Mouse (Mus musculus): Measurements from ENCODE around the gene Gm10160. TPM values are rescaled to one million over a fixed set of nuclear protein-coding genes. Genes with fewer than 3 reads are reported as not detected.
"Not testable (repeated sequence)": the region's sequence is repeated elsewhere in the genome, so short reads cannot be mapped to it uniquely, and the experiment has no call there.

Gene Gm10160
- total RNA-seq, 4 experiments from 2014 or later, result not detected

DNA sequence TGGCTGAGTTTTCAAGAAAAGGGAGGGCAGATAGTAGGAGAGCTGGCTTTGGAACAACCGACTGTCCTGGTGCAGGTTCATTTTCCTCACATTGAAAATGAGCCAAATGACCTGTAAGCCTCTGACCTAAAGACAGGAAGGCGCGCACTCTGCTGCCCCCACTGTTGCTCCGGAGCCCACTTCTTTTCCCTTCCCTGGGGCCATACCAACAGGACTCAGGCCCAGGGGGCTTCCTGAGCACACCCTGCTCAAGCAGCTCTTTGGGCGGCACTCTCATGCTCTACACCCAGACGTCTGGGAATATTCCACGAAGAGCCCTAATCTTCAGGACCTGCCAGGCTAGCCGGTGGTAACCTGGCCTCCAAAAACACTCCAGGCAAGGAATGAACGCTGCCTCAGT is 2.6 kb upstream of the Gm10160 start:
- no peak for DNase-seq (ENCODE audit: low spot score in 2 of 2)

DNA sequence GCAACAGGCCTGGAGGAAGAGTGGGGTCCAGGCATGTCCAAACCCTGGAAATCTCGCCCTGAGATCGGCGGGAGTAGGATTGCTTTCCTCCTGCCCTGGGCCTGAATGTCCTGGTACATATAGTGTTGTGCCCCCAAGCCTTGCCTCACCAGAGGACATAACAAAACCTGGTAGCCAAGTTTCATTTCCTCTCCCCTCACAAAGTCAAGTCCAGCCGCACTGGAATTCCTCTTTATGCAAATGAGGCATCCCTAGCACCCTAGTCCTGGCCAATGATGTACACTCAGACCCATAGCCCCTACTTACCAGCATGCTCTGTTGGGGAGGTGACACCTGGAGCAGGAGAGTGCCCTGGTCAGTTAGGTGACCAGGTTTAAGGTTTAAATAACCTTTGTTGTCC is 627 bp upstream of the Gm10160 start:
- no peak for DNase-seq (ENCODE audit: low spot score in 2 of 2)

GRCm38 (mm10) chr7:81854568-81855307 is 856 bp downstream of the Gm10160 start:
- no peak for DNase-seq (ENCODE audit: low spot score in 2 of 2)

DNA sequence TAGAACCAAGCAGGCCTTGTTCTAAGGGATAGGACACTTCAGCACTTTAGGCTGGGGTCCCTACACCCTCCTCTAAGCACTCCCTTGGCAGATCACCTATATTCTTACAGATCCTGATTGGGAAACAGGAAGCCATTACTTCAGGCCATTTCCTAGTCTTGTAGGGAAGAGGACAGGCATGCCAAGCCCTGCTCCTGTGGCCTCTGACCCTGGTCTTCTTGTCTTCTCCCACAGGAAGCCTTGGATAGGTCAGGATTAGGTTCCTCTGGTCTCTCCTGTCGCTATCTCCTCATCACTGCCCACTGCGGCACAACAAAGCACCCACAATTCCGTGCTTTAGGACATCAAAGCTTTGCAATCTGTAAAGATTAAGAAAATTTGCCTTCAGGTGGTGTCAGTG is 3.9 kb downstream of the Gm10160 start:
- DNase-seq (ENCODE audit: low spot score in 2 of 2), result no peak

DNA sequence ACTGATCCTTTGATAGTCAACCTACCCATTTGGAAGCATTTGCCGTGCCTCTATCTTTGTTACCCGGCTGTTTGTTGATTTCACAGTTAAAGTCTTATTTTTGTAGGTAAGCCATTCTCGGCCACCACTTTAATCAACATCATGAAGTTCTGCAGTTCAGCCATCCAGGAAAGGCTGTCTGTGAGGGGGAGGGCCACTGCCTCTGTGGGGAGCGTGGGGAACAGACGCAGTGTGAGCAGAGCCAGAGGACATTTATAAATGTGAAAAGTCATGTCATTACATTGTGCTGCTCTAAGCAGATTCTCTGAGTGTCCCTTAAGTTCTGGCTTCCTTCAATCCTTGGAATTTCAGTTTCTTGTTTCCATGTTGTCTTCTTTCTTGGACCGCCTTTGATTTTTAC is 5.4 kb downstream of the Gm10160 start:
- DNase-seq (ENCODE audit: low spot score in 2 of 2), result no peak

DNA sequence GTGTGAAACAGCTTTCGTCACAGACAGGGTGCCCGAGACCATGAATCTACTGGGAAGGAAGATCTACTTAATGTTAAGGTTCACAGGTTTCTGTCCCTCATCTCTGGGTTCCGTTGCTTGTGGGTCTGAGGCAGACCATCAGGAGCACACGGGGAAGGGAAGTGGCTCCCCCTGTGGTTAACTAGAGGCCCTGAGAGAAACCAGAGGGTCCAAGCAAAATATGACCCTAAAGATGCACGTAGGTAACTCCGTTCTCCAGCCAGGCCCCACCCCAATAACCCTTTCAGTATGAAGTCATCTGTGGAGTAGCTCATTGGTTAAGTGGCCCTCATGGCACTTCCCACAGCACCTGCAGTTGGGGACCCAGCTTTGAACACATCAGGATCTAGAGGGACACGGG is 6.0 kb downstream of the Gm10160 start:
- no peak for DNase-seq (ENCODE audit: low spot score in 2 of 2)

DNA sequence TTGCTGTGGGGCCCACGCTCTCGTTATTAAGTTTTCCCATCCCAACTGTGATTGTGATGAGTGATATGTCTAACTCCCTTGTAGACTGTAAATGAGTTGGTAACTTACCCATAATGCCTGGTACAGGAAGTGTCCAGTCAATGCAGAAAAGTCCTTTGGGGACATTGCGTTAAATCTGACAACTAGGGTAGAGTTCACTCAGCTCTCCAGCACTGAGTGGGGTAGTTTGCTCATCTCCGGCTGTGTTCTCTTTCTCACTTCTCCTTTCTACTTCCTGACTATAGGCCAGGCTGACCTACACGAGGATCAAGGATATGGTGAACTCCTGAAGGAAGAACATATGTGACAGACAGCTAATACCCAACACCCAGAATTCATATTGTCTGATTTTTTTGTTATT is 6.4 kb downstream of the Gm10160 start:
- no peak for DNase-seq (ENCODE audit: low spot score in 2 of 2)

GRCm38 (mm10) chr7:81847777-81848176 is 7.8 kb downstream of the Gm10160 start:
- no peak for DNase-seq (ENCODE audit: low spot score in 2 of 2)

GRCm38 (mm10) chr7:81847010-81847409 is 8.6 kb downstream of the Gm10160 start:
- no peak for DNase-seq (ENCODE audit: low spot score in 2 of 2)

- no peak for DNase-seq (ENCODE audit: low spot score in 2 of 2)
Measured at GRCm38 (mm10) chr7:81846008-81846407, 9.6 kb downstream of the Gm10160 start.

DNA sequence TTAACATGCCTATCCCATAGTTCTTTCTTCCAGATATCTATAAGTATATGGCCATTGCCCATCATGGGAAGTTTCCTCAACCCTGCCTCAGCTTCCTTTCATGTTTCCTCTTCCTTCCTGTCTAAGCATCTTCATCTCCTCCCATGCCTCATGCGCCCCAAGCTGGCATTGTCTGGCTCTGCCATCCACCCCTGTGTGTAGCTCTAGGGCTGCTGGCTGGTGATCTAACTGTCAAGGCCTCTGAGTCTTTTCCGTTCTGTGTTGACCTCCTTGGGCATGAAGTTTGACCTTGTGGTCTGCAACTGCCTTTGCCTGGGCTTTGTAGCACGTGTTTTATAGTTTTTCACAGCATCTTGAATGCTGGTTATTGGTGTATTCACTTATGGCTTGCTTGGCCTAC is 10.3 kb downstream of the Gm10160 start:
- no peak for DNase-seq (ENCODE audit: low spot score in 2 of 2)

GRCm38 (mm10) chr7:81844801-81845200 is 10.8 kb downstream of the Gm10160 start:
- DNase-seq (ENCODE audit: low spot score in 2 of 2), result no peak

DNA sequence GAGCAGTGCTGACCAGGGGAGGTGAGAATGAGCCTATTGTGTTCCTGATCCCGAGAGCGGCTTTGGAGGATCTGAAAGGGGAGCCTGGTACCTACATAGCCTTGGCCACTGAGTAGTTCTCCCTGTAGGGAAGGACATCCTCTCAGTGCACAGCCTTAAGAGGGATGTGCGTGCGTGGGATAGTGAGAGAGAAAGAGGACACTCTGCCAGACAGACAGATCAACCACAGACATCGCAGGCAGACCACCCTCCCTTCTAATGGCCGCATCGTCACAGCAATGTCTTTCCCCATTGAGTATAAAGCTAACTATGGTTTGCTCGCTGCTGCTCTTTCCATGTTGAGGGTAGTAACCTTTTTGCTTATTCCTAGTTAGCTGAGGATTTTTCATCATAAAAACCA is 11.7 kb downstream of the Gm10160 start:
- DNase-seq (ENCODE audit: low spot score in 2 of 2), result no peak

- no peak for DNase-seq (ENCODE audit: low spot score in 2 of 2)
Measured at GRCm38 (mm10) chr7:81842998-81843397, 12.6 kb downstream of the Gm10160 start.

GRCm38 (mm10) chr7:81842141-81842540 is 13.5 kb downstream of the Gm10160 start:
- no peak for DNase-seq (ENCODE audit: low spot score in 2 of 2)

- no peak for DNase-seq (ENCODE audit: low spot score in 2 of 2)
Measured at GRCm38 (mm10) chr7:81841439-81841838, 14.2 kb downstream of the Gm10160 start.

DNA sequence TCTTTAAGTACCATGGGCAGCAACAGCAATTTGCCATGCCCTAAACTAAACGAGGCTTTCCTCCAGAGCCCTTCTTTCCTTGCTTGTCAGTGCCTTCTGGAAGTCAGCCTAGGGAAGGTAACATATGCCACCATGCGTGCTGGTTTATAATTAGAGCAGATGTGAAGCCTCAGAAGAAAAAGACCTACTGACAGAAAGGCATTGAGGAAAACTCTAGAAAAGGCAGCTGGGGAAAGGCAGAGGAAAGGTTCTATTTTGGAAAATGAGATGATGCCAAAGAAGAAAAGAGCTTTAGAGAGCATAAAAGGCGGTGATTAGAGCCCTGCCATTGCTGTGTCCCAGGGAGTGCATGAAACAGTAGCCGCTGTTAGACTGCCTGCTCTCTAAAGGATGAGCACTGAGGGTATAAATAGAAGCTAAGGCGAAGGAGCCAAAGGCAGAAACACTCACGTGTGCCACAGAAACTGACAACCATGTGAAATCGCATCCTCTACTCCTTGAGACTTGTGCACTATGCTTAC is 14.9 kb downstream of the Gm10160 start:
- no peak for DNase-seq (ENCODE audit: low spot score in 2 of 2)

- no peak for DNase-seq (ENCODE audit: low spot score in 2 of 2)
Measured at GRCm38 (mm10) chr7:81839746-81840145, 15.8 kb downstream of the Gm10160 start.

GRCm38 (mm10) chr7:81837771-81838170 is 17.8 kb downstream of the Gm10160 start:
- DNase-seq (ENCODE audit: low spot score in 2 of 2), result not testable (repeated sequence)

DNA sequence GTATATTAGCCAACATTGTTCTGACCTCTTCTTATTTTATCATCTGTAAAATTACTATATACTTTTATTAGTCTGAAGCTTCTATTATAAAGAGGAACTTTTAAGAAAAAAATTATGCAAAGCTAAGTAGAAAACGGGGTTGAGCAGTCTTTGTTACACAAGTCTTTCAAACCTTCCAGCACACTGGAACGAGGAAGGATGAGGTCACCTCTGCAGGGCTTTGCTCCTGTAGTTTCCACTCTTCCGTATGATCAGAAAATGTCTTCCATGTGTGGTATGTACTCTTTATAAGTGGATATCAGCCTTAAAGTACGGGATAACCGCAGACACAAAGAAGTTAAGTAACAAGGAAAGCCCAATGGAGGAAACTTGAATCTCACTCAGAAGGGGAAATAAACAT is 20.2 kb downstream of the Gm10160 start:
- no peak for DNase-seq (ENCODE audit: low spot score in 2 of 2)

DNA sequence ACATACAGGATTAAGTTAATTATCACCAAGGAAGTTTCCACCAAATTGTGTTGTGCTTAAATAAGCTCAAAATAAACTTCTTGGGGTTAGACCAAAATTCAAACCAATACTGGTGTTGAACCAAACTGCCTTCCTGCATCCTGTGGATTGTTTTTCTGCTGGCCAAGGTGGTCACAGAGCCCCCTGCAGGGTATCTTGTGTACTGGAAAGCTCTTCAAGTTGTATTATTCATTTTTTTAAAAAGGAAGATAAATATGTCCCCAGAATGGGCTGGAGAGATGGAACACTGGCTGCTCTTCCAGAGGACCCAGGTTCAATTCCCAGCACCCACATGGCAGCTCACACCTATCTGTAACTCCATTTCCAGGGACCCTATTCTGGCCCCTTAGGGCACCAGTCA is 20.7 kb downstream of the Gm10160 start:
- no peak for DNase-seq (ENCODE audit: low spot score in 2 of 2)

- peak; percentile 50 to 80 for DNase-seq (ENCODE audit: low spot score in 2 of 2)
Measured at GRCm38 (mm10) chr7:81829379-81829894, 26.2 kb downstream of the Gm10160 start, which contains the start of gene Btbd1. Btbd1 (minus strand) TSS chr7:81829431.

All from left cerebral cortex, adult 8-10 months (tissue).